Mouse (Mus musculus) erythroblast, embryonic 14.5 days (primary cell): ENCODE measurements around the gene Trip11.

Experiments used
- GATA1 ChIP-seq: IDR thresholded peaks from 2 replicates; pipeline ENCODE4 v1.6.1; 2012; ENCODE audit warnings: low read length, inconsistent platforms, mixed read lengths
- TAL1 ChIP-seq: IDR thresholded peaks from 3 replicates; pipeline ENCODE4 v1.6.1; 2012; ENCODE audit warnings: low read length, inconsistent platforms, mixed read lengths

- TF ChIP-seq GATA1, result no peak
- no peak for TF ChIP-seq TAL1
Observed at GRCm38 (mm10) chr12:101917165-101917564, 4.1 kb upstream of the Trip11 start.
